Mouse (Mus musculus): ENCODE measurements at regions not wholly inside any gene's neighbourhood (a gene's known extent, or its start where the extent isn't known, plus 50 kb on each side); places are given as distances from the start of the nearest gene placed in this dataset.
A peak's percentile ranks its signal among the peaks of the same experiment; 100 is the strongest.

DNA sequence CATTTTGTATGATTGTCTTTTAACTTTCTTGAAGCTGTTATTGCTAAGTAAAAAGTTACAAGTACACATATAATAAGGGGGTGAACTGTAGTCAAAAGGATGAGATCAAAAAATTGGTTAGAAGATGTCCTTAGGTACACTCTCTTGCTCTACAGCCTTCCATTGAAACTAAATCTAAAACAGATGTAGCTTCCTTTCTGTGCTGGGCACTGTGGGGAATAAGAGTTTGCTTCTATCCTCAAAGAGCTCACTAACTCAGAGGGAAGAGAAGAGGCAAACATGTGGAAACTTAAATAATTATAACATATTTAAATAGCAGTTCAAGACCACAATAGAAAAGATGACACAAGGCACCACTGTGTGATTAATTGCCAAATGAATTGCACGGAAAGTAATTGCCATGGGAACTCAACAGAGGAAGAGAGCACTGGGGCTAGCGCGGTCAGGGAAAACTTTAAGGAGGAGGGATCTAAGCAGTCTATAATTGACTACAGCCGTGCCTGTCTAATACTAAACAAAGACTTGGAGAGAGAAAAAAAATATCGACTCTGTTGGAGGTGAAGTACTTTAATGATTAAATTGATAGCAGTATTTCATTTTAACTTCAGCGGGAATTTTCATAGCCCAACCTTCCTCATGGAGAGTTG lies 57.9 kb upstream of the Ammecr1 start:
- no peak overlapping the region for H3K4me2 ChIP-seq (replicated peaks; ENCODE audit: low read depth, low read length)
- WGBS = 70% methylated on average over 6 of the region's 6 CpGs
- no peaks in the 10 kb centered on the region for H3K36me3 ChIP-seq (ENCODE audit: insufficient read depth, low read length)
- no peak overlapping the region for H3K27ac ChIP-seq (ENCODE audit: low read length)
- H3K4me3 ChIP-seq (ENCODE audit: low read length) = no peak overlapping the region
- no peak for ATAC-seq (ENCODE audit: low FRiP score, low TSS enrichment)
- H3K27me3 ChIP-seq (ENCODE audit: insufficient read depth, low read length) = peaks cover 5% of the 10 kb centered on the region; the same call in 1 of the 2 replicates
- H3K9me3 ChIP-seq (ENCODE audit: low read length) = no peaks in the 10 kb centered on the region
- no peaks in the 10 kb centered on the region for H3K4me1 ChIP-seq (ENCODE audit: insufficient read depth, low read length)
- H3K9ac ChIP-seq (replicated peaks; ENCODE audit: low read length) = no peak overlapping the region

DNA sequence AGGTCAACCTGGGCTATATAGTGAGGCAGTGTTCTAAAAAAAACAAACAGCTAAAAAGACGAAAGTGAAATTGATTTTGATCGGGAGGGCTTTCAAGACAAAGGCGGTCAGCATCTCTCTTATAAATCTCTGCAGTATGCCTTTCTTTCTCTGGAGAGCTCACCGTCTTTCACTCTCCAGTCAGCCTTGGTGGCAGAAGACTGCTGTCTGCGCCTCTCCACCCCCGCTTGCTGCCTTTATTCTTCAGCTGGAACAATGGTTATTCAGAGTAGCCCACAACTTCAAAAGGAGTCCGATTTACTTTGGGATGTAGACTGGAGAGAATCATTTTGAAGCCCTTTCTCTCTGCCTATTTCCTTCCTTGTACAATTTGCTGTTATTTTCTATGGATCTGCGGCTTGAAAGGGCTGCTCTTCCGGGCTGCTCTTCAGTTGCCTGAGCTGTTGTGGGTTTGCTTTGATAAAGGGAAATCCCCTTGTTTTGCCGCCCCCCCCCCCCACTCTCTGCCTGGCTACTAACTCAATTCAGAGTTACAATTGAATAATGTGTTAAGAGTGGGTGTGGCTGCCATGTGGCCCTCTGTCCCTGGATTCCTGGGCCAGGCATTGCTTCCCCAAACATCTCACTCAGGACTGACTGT lies 64.0 kb upstream of the Ammecr1 start:
- Histone ChIP-seq H3K36me3 (ENCODE audit: insufficient read depth, low read length) (no peaks in the 10 kb centered on the region), H3K9me3 (ENCODE audit: low read length) (no peaks in the 10 kb centered on the region), H3K27ac (ENCODE audit: low read length) (no peak overlapping the region), H3K4me1 (ENCODE audit: insufficient read depth, low read length) (no peaks in the 10 kb centered on the region), H3K4me3 (ENCODE audit: low read length) (no peak overlapping the region), H3K27me3 (ENCODE audit: insufficient read depth, low read length) (peaks cover 1% of the 10 kb centered on the region; the same call in 1 of the 2 replicates), H3K9ac (replicated peaks; ENCODE audit: low read length) (no peak overlapping the region), H3K4me2 (replicated peaks; ENCODE audit: low read depth, low read length) (0 out of 2 replicates have a peak overlapping the region, but pooled peaks have one; percentile 5)
- no peak for ATAC-seq (ENCODE audit: low FRiP score, low TSS enrichment)
- 39% methylated on average over 10 of the region's 10 CpGs for WGBS

DNA sequence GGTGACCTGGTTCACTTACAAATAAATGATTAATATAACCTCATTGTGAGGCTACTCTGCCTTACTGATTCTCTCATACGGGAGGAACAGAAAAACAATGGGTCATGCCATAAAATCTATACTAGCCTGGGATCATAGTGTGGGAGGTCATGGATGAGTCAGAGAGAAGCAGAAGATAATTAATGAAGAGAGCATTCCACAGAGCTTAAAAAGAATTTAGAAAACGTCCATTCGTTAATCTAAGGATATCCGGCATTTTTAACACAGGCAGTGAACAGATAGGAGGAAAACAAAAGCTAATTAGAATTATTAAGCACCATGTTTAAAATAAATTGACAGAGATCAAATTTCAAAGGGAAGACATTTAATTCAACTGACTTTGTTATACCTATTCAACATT lies 59.5 kb upstream of the Rtl9 start:
- Histone ChIP-seq H3K9me3 (ENCODE audit: low read length) (no peaks in the 10 kb centered on the region), H3K9ac (replicated peaks; ENCODE audit: low read length) (no peak overlapping the region)
- WGBS = 53% methylated on average over 4 of the region's 4 CpGs

DNA sequence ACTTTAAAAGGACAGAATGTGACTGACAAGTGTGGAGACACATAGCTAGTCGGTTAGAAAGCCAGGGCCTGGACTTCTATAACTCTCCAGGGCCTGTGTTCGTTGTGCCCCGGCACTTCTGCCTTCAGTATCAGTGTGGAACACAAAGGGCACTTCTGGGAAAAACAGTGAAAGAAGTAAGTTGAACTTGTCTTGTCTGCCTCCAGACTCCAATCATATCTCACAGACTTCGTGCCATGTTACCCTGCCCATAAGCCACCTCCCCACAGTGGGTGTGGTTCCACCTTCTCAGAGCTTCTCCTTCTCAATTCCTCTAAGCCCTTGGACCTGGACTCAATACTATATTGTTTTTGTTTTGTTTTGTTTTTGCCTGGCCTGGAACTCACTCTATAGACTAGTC lies 55.1 kb upstream of the Rtl9 start:
- peaks cover 3% of the 10 kb centered on the region; the same call in 1 of the 2 replicates for H3K27me3 ChIP-seq (ENCODE audit: insufficient read depth, low read length)
- no peak overlapping the region for H3K4me3 ChIP-seq (ENCODE audit: low read length)
- H3K36me3 ChIP-seq (ENCODE audit: insufficient read depth, low read length) = no peaks in the 10 kb centered on the region
- no peak overlapping the region for H3K9ac ChIP-seq (replicated peaks; ENCODE audit: low read length)
- H3K4me2 ChIP-seq (replicated peaks; ENCODE audit: low read depth, low read length) = no peak overlapping the region
- ATAC-seq (ENCODE audit: low FRiP score, low TSS enrichment) = no peak
- WGBS = 92% methylated on average over 4 of the region's 4 CpGs
- no peaks in the 10 kb centered on the region for H3K4me1 ChIP-seq (ENCODE audit: insufficient read depth, low read length)
- H3K9me3 ChIP-seq (ENCODE audit: low read length) = no peaks in the 10 kb centered on the region
- no peak overlapping the region for H3K27ac ChIP-seq (ENCODE audit: low read length)

More for the DNA sequence above, 59.5 kb upstream of the Rtl9 start:
- ATAC-seq (ENCODE audit: low FRiP score, low TSS enrichment) = no peak
- peaks cover 5% of the 10 kb centered on the region; the same call in 1 of the 2 replicates for H3K27me3 ChIP-seq (ENCODE audit: insufficient read depth, low read length)
- no peaks in the 10 kb centered on the region for H3K36me3 ChIP-seq (ENCODE audit: insufficient read depth, low read length)
- no peak overlapping the region for H3K4me2 ChIP-seq (replicated peaks; ENCODE audit: low read depth, low read length)
- no peaks in the 10 kb centered on the region for H3K4me1 ChIP-seq (ENCODE audit: insufficient read depth, low read length)
- H3K4me3 ChIP-seq (ENCODE audit: low read length) = no peak overlapping the region
- no peak overlapping the region for H3K27ac ChIP-seq (ENCODE audit: low read length)

DNA sequence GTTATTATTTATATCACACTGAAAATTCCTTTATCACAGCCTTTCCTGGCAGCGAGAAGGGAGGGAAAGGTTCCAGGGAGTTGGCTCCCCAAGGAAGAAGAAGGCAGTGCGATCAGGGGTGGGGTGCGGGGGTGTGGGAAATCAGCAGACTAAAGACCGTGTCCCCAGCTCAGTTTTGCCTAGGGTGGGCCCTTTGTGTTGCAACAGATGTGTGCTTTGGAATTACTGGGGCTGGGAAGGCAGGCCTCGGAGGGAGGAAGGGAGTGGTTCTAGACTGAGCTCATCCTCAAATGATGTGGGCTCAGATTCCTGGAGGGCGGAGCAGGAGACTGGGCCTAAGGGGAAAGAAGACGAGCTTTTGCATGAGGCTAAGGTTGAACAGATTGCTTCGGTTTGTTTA lies 53.1 kb upstream of the Rtl9 start:
- no peak for ATAC-seq (ENCODE audit: low FRiP score, low TSS enrichment)
- WGBS = 67% methylated on average over 8 of the region's 8 CpGs

More for the DNA sequence above, 53.1 kb upstream of the Rtl9 start:
- no peak overlapping the region for H3K4me2 ChIP-seq (replicated peaks; ENCODE audit: low read depth, low read length)
- no peak overlapping the region for H3K9ac ChIP-seq (replicated peaks; ENCODE audit: low read length)
- no peak overlapping the region for H3K27ac ChIP-seq (ENCODE audit: low read length)
- no peaks in the 10 kb centered on the region for H3K9me3 ChIP-seq (ENCODE audit: low read length)
- H3K36me3 ChIP-seq (ENCODE audit: insufficient read depth, low read length) = no peaks in the 10 kb centered on the region
- H3K4me1 ChIP-seq (ENCODE audit: insufficient read depth, low read length) = no peaks in the 10 kb centered on the region
- H3K4me3 ChIP-seq (ENCODE audit: low read length) = no peak overlapping the region
- peaks cover 7% of the 10 kb centered on the region; the same call in 1 of the 2 replicates for H3K27me3 ChIP-seq (ENCODE audit: insufficient read depth, low read length)

Measured in kidney, embryonic 16.5 days (tissue).